Mouse (Mus musculus): ENCODE results near the gene Tom1l2. TPM values are rescaled to one million over a fixed set of nuclear protein-coding genes. Genes with fewer than 3 reads are reported as not detected.

Tom1l2 gene
- total and polyA plus RNA-seq, 3 experiments, result 4.8 to 10.4 (median 10.4) TPM

- Histone ChIP-seq H3K4me2 (ENCODE audit: insufficient read depth, low read depth, poor library complexity, severe bottlenecking) (no peak overlapping the region), H3K9ac (ENCODE audit: insufficient read depth, low read depth) (no peak overlapping the region), H3K27me3 (replicated peaks) (no peaks in the 10 kb centered on the region), H3K79me2 (replicated peaks; ENCODE audit: control insufficient read depth, extremely low read depth, insufficient read depth, poor library complexity, severe bottlenecking) (no peaks in the 10 kb centered on the region), H3K9me3 (replicated peaks; ENCODE audit: low read length) (no peaks in the 10 kb centered on the region), H3K36me3 (replicated peaks in 1 of 2; ENCODE audit: control insufficient read depth in 1 of 2, insufficient read depth in 1 of 2, low read length in 1 of 2) (peaks cover 0 to 3% of the 10 kb centered on the region in 2 experiments), H3K4me1 (ENCODE audit: control insufficient read depth in 1 of 2, insufficient read depth in 2 of 2) (peaks cover 0 to 5% of the 10 kb centered on the region in 2 experiments; a peak in 1 of 4 replicates), H3K27ac (ENCODE audit: insufficient read depth, low read depth) (no peak overlapping the region), H3K4me3 (replicated peaks in 1 of 3; ENCODE audit: low read depth in 2 of 3, low read length in 2 of 3, poor library complexity in 1 of 3) (no peak overlapping the region)
- DNase-seq (ENCODE audit: extremely low read depth), result no peak
- dilution Hi-C loops (cut with MboI; ENCODE audit: extremely low pct_ligation_motif_present, extremely low pct_unique_long_range_greater_than_20kb, low sequenced_read_pairs), result no loop called here
- in situ Hi-C loops (cut with MboI; ENCODE audit: low pct_ligation_motif_present, low pct_unique_long_range_greater_than_20kb, low sequenced_read_pairs), result no loop called here
- no peak for TF ChIP-seq GABPA (IDR thresholded peaks at IDR 0.05; ENCODE audit: insufficient replicate concordance, low read depth, low read length)
- no peak for TF ChIP-seq NRF1 (IDR thresholded peaks at IDR 0.05; ENCODE audit: low read depth, low read length)
- TF ChIP-seq MAFK (IDR thresholded peaks at IDR 0.05; ENCODE audit: insufficient replicate concordance, low read length), result no peak
- TF ChIP-seq SMC3 (IDR thresholded peaks at IDR 0.05; ENCODE audit: low read depth, low read length), result no peak
- TF ChIP-seq POLR2A (IDR thresholded peaks at IDR 0.05; ENCODE audit: low read depth, low read length), result no peak
- no peak for TF ChIP-seq ZNF384 (IDR thresholded peaks at IDR 0.05; ENCODE audit: low read depth, low read length)
- no peak for TF ChIP-seq MXI1 (IDR thresholded peaks at IDR 0.05; ENCODE audit: low read depth, low read length)
- no peak for TF ChIP-seq MYC (IDR thresholded peaks at IDR 0.05; ENCODE audit: low read depth, low read length)
- TF ChIP-seq POLR2AphosphoS2 (IDR thresholded peaks at IDR 0.05; ENCODE audit: low read depth, low read length), result no peak
- no peak for TF ChIP-seq USF1 (IDR thresholded peaks at IDR 0.05; ENCODE audit: low read depth, low read length)
- TF ChIP-seq SIN3A (IDR thresholded peaks at IDR 0.05; ENCODE audit: low read length), result no peak
- TF ChIP-seq MAX (IDR thresholded peaks at IDR 0.05; ENCODE audit: low read length), result no peak
- no peak for TF ChIP-seq RAD21 (IDR thresholded peaks at IDR 0.05; ENCODE audit: low read depth, low read length)
- no peak for TF ChIP-seq UBTF (IDR thresholded peaks at IDR 0.05; ENCODE audit: low read depth, low read length)
- TF ChIP-seq JUND (conservative IDR thresholded peaks at IDR 0.05; ENCODE audit: low read depth, low read length), result no peak
Measured at GRCm38 (mm10) chr11:60288980-60289379, 63.7 kb downstream of the Tom1l2 start.

GRCm38 (mm10) chr11:60286311-60286710 lies 66.4 kb downstream of the Tom1l2 start:
- H3K9me3 ChIP-seq (replicated peaks; ENCODE audit: low read length), result no peaks in the 10 kb centered on the region
- no peaks in the 10 kb centered on the region for H3K79me2 ChIP-seq (replicated peaks; ENCODE audit: control insufficient read depth, extremely low read depth, insufficient read depth, poor library complexity, severe bottlenecking)
- dilution Hi-C loops (cut with MboI; ENCODE audit: extremely low pct_ligation_motif_present, extremely low pct_unique_long_range_greater_than_20kb, low sequenced_read_pairs), result no loop called here
- no peak for DNase-seq (ENCODE audit: extremely low read depth)
- peaks cover 0 to 3% of the 10 kb centered on the region in 2 experiments for H3K36me3 ChIP-seq (replicated peaks in 1 of 2; ENCODE audit: control insufficient read depth in 1 of 2, insufficient read depth in 1 of 2, low read length in 1 of 2)
- in situ Hi-C loops (cut with MboI; ENCODE audit: low pct_ligation_motif_present, low pct_unique_long_range_greater_than_20kb, low sequenced_read_pairs), result no loop called here
- no peak overlapping the region for H3K9ac ChIP-seq (ENCODE audit: insufficient read depth, low read depth)
- no peaks in the 10 kb centered on the region for H3K27me3 ChIP-seq (replicated peaks)
- no peak for TF ChIP-seq MAX (IDR thresholded peaks at IDR 0.05; ENCODE audit: low read length)
- no peak for TF ChIP-seq NRF1 (IDR thresholded peaks at IDR 0.05; ENCODE audit: low read depth, low read length)
- no peak for TF ChIP-seq POLR2AphosphoS2 (IDR thresholded peaks at IDR 0.05; ENCODE audit: low read depth, low read length)
- no peak for TF ChIP-seq SMC3 (IDR thresholded peaks at IDR 0.05; ENCODE audit: low read depth, low read length)
- no peak for TF ChIP-seq MXI1 (IDR thresholded peaks at IDR 0.05; ENCODE audit: low read depth, low read length)
- TF ChIP-seq RCOR1 (conservative IDR thresholded peaks at IDR 0.05; ENCODE audit: low read depth, low read length), result no peak
- no peak overlapping the region for H3K4me2 ChIP-seq (ENCODE audit: insufficient read depth, low read depth, poor library complexity, severe bottlenecking)
- H3K27ac ChIP-seq (ENCODE audit: insufficient read depth, low read depth), result no peak overlapping the region
- peaks cover 0 to 12% of the 10 kb centered on the region in 2 experiments; a peak in 1 of 4 replicates for H3K4me1 ChIP-seq (ENCODE audit: control insufficient read depth in 1 of 2, insufficient read depth in 2 of 2)
- H3K4me3 ChIP-seq (replicated peaks in 1 of 3; ENCODE audit: low read depth in 2 of 3, low read length in 2 of 3, poor library complexity in 1 of 3), result no peak overlapping the region
